Mouse (Mus musculus) gastrocnemius, adult 2 months (tissue): ENCODE measurements around the gene Stat6. TPM values are rescaled to one million over a fixed set of nuclear protein-coding genes. Genes with fewer than 3 reads are reported as not detected.

Experiments
- DNase-seq: peaks from one replicate; pipeline ENCODE4 v3.0.0; 2022
- H3K27ac ChIP-seq: fragments of 200-600 bp; 2 replicates; pipeline ENCODE4 v1.8.1; 2022; ENCODE audit warnings: mild to moderate bottlenecking
- H3K4me3 ChIP-seq: fragments of 200-600 bp; 2 replicates; pipeline ENCODE4 v1.8.1; 2022; ENCODE audit warnings: mild to moderate bottlenecking, moderate library complexity
- CTCF ChIP-seq: fragments of 200-600 bp; IDR thresholded peaks from 2 replicates; pipeline ENCODE4 v1.8.1; 2022; ENCODE audit warnings: antibody characterized with exemption, mild to moderate bottlenecking, moderate library complexity
- intact Hi-C: fragments of 180-260 bp; cut with DNase I; formaldehyde crosslinking; loops from one replicate; pipeline ENCODE4 v1.15.1; 2025
- total RNA-seq, 2 experiments: library from RNA; stranded (reverse); gene quantifications; 2 replicates each; pipeline ENCODE4 v1.2.3; 2021

The Stat6 gene
- total RNA-seq, 2 experiments from 2014 or later: 17.1 to 18.9 TPM

DNA sequence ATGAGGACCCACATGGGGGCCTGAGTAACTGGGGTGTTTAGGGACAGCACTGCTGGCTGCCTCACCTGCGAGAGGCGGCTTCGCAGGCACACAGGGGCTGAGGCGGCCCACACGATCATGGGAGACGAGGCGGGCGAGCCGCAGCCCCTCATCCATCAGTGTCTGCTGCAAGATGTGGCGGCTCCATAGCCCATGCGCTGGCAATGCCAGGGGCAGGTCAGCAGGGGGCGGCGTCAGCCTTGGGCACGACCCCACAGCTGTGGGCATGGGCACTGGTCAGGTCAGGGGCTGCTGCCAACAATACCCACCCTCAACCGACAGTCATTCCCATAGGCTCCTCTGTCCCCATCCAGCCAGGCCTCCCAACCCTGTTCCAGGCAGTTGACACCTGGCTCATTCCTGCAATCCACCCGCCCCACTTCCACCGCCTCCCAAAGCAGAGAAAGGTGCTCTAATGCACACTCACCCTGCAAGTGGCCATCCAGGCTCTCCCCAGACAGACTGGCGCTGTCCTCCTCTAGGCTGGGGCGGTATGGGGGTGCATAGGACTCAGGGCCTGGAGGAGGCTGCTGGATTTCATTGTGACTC, 20.0 kb downstream of the Stat6 start:
- Histone ChIP-seq H3K4me3 (peak overlapping the region; percentile 64), H3K27ac (peak overlapping the region; percentile 84)
- TF ChIP-seq CTCF: peak; percentile 29
- DNase-seq: peak; percentile 52
- intact Hi-C loops: no loop called here

DNA sequence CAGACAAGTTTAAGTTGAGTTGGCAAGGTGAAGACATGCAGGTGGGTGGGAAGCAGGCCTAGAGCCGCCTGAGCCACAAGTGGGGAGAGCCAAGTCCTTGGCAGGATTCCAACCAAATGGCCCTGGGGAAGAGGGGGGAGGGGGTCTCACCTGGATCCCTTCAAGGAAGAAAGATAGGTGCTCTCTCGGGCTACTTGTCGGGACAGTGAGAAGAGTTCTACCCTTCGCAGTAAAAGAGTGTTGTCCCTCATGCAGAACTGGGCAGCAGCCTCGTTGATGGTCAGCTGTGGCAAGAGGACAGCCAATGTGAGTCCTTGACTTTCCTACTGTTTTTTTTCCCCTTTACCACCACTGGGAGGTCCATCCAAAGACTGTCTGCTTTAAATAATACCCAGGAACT, 20.8 kb downstream of the Stat6 start:
- Histone ChIP-seq H3K4me3 (no peak overlapping the region; the same call in 1 of the 2 replicates), H3K27ac (peak overlapping the region; percentile 95)
- TF ChIP-seq CTCF: no peak
- DNase-seq: no peak
- intact Hi-C loops: no loop called here

DNA sequence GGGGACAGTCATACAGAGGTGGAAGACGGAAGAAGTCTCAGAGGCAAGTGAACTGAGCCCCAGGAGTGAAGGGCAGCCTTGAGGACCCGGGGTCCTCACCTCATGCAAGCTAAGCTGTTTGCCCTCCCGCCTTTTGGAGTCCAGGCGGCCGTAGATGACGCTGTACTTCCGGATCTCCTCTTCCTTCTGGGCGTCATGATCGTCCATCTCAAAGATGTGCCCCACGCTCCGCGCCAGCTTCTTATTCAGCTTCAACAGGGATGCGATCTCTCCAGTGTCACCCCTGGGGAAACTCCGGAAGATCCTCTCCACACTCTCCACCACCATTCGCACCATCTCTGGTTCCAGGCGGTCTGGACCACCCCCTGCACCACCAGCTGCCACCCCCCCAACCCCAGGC, 21.4 kb downstream of the Stat6 start:
- intact Hi-C loops: no loop called here
- DNase-seq: no peak
- Histone ChIP-seq H3K4me3 (peak overlapping the region; percentile 76), H3K27ac (peak overlapping the region; percentile 95)
- no peak for TF ChIP-seq CTCF

DNA sequence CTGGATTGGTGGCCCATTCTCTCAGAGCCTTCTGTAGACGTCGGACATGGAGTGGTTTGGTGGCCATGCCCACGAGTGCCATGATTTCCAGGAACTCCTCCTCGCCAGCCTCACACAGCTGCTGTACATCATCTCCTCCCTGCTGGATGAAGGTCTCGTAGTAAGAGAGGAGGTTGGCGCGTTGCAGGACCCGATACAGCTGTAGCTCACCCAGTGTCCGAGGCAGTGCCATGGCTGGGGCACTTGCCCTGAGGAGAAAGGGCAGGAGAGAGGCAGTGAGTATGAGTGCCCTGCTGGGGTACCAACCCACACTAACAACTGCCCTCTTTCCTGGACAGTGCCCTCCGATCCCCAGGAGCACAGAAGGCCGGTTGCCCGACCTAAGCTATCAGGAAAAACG, 22.1 kb downstream of the Stat6 start:
- no peak for TF ChIP-seq CTCF
- DNase-seq: no peak
- intact Hi-C loops: no loop called here
- Histone ChIP-seq H3K4me3 (peak overlapping the region; percentile 76), H3K27ac (peak overlapping the region; percentile 95)

DNA sequence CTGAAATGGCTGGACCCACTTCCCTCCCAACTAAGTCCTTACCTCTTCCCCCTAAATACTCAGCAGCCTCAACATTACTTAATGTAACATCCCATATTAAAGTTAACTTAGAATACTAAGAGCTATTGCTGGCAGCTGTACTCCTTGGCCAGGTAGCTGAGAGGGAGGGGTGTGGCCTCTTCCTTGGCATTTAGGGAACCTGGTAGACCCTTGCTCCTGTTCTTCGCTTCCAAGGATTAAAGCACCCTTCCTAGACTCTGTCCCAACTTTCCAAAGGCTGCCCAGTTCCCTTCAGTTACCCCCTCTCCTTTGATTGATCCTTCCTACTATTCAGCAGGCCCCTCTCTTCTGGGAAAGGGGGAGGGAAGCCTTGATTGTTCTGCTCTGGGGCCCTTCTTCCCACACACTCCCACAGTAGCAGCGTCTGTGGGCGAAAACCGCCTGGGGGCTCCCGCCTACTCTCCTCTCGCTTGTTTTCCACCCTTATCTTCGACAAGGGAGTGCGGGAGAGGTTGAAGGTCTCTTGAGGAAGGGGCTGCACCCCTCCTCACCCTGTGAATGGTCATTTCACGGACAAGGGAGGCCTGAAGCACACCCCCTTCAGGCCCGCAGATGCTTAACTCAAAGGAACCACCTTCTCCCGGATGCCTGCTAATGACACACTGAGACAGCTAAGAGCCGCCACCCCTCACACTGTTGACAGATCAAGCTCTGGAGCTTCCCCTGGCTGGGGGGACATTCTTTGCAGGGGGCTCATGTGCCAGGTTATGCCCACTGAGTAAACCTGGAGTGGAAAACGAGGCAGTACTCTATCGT, 22.8 kb downstream of the Stat6 start:
- no peak; the same call in 1 of the 2 replicates for TF ChIP-seq CTCF
- DNase-seq: no peak
- peak overlapping the region; percentile 76 for H3K4me3 ChIP-seq
- peak overlapping the region; percentile 95 for H3K27ac ChIP-seq
- intact Hi-C loops: no loop called here

- no peak for TF ChIP-seq CTCF
- peak; percentile 93 for DNase-seq
- intact Hi-C loops: no loop called here
- Histone ChIP-seq H3K4me3 (peak within 1 kb of the TSS; percentile 76), H3K27ac (peak within 1 kb of the TSS; percentile 95)
Observed at GRCm38 (mm10) chr10:127666501-127667268, 23.9 kb downstream of the Stat6 start, which contains the start of gene Nemp1. TSS of gene Nemp1 (plus strand) at chr10:127666901.

GRCm38 (mm10) chr10:127667269-127668092, 24.7 kb downstream of the Stat6 start:
- peak overlapping the region; percentile 95 for H3K27ac ChIP-seq
- DNase-seq: peak; percentile 94
- TF ChIP-seq CTCF: no peak
- H3K4me3 ChIP-seq: peak overlapping the region; percentile 76
- intact Hi-C loops: no loop called here

DNA sequence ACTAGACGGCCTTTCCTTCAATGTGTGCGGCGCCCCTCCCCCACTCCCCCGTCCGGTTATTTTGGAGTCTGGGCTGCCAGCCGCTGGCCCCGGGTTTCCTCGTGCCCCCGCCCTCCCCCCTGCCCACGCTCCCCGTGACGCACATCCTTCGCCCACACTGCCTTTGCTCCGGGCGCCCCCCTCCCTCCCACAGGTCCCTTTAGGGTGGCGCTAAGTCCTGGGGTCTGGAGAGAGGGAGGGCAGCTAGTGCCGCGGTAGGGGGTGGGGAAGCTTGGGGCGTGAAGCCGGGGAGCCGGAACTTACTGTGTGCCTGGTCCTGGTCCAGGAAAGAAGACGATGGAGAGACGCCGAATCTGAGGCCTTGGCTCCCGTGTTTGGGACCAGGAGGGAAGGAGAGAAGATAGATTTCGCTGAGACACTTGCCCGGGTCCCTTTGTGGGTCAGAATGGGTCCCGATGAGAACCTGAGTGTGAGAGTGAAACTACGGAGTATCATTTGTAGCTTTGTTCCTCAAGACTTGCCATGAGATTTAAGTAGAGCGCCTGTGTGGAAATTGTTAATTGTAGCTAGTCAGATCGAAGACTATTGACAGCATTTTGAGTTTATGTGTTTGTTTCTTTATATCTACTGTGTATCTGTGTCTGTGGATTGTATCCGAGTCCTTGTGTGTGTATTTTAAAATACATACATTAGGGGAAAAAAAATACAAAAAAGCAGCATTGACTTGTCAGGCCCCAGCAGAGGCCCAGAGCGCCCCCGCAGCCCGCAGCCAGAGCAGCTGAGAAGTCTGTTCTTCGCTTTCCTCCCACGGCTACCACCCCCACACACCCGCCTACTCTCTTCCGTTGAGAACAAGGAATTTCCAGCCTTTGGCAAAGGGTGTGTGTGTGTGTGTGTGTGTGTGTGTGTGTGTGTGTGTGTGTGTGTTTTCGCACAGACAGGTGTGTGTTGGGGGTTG, 25.6 kb downstream of the Stat6 start, which contains the start of gene Nab2:
Gene Nab2 (minus strand): TSS at position 476 of the 958 bp plus-strand sequence.
- intact Hi-C loops: no loop called here
- peak; percentile 9; the same call in 1 of the 2 replicates for TF ChIP-seq CTCF
- H3K4me3 ChIP-seq: peak within 1 kb of the TSS; percentile 76

DNA sequence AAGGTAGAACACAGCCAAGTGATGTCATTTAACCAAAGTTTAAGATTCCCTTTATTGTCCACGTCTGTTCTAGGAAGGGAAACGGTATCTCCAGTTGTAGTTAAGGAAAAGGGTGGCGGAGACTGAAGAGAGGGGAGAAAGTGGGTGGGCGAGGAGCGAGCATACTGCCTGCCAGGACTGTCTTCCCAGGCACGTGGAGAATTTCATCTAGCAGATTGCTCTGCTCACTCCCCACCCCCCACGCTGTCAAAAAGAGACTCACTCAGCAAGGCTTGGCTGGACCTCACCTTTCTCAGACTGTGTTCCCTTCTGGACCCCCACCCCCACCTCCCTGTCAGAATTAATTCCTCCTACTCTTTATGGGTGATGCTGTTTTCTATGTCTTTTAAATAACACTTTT, 26.4 kb downstream of the Stat6 start:
- H3K4me3 ChIP-seq: peak overlapping the region; percentile 76
- intact Hi-C loops: no loop called here

More for the DNA sequence above, 25.6 kb downstream of the Stat6 start, which contains the start of gene Nab2:
- H3K27ac ChIP-seq: peak within 1 kb of the TSS; percentile 95
- peak; percentile 87 for DNase-seq

DNA sequence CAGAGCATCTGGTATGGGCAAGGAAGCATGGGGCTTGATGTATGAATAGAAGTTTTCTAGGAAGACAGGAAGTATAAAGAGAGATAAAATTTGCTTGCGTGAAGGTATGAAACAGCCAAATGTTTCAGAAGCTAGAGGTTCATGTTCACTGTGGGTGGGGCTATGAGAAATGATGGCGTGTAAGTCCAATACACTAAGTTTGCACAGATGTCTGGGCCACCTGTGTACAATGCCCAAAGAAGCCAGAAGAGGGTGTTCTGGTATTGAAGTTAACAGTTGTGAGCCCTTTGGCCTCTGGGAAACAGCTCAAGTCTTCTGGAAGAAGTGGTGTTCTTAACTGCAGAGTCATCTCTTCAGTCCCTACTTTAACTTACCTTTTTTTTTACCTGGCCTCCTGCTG, 27.4 kb downstream of the Stat6 start:
- no peak overlapping the region for H3K4me3 ChIP-seq
- no peak overlapping the region for H3K27ac ChIP-seq
- DNase-seq: no peak
- no peak for TF ChIP-seq CTCF
- intact Hi-C loops: loop anchor here (10.0 kb wide), 1 partner anchor 595 kb away; the partner anchor contains the start of genes Agap2 and Tspan31

More for the DNA sequence above, 26.4 kb downstream of the Stat6 start:
- DNase-seq: no peak
- peak overlapping the region; percentile 95 for H3K27ac ChIP-seq
- TF ChIP-seq CTCF: no peak

- TF ChIP-seq CTCF: peak; percentile 60
- H3K27ac ChIP-seq: no peak overlapping the region
- intact Hi-C loops: loop anchor here (10.0 kb wide), 1 partner anchor 596 kb away; the partner anchor contains the start of genes Agap2 and Tspan31
- peak; percentile 21 for DNase-seq
- H3K4me3 ChIP-seq: no peak overlapping the region
Observed at GRCm38 (mm10) chr10:127671276-127671675, 28.5 kb downstream of the Stat6 start.
